Mouse (Mus musculus) MEL (cell line): ENCODE data around the gene Gm42878. TPM values are rescaled to one million over a fixed set of nuclear protein-coding genes. Genes with fewer than 3 reads are reported as not detected.

Experiments
- DNase-seq: peaks from one replicate; pipeline ENCODE4 v3.0.0; 2011; ENCODE audit warnings: low read depth, low spot score
- H3K27ac ChIP-seq: 2 replicates; pipeline ENCODE4 v1.5.1; 2012; ENCODE audit warnings: low read depth, mild to moderate bottlenecking, control low read depth, low read length, moderate library complexity; ENCODE audit not compliant: control insufficient read depth
- H3K27me3 ChIP-seq, 2 experiments: fragments of 150-350 bp in 1 of 2; sonication (generic) in 1 of 2; 2 replicates each; pipeline ENCODE4 v1.6.1; 2012; ENCODE audit warnings: low read length in 2 of 2, mild to moderate bottlenecking in 2 of 2, improper control_type of control experiment in 1 of 2, moderate library complexity in 1 of 2; ENCODE audit not compliant: insufficient read depth in 2 of 2, control insufficient read depth in 1 of 2
- H3K36me3 ChIP-seq, 2 experiments: 2 replicates each; pipeline ENCODE4 v1.6.1; 2012 to 2014; ENCODE audit warnings: low read length in 2 of 2, improper control_type of control experiment in 1 of 2, inconsistent platforms in 1 of 2, mild to moderate bottlenecking in 1 of 2; ENCODE audit not compliant: insufficient read depth in 2 of 2, control insufficient read depth in 1 of 2
- H3K4me1 ChIP-seq, 2 experiments: fragments of 150-350 bp in 1 of 2; sonication (generic) in 1 of 2; 2 replicates each; pipeline ENCODE4 v1.6.1; 2012; ENCODE audit warnings: low read length in 2 of 2, improper control_type of control experiment in 1 of 2, mild to moderate bottlenecking in 1 of 2; ENCODE audit not compliant: insufficient read depth in 2 of 2, control insufficient read depth in 1 of 2
- H3K4me3 ChIP-seq, 2 experiments: fragments of 150-350 bp in 1 of 2; sonication (generic) in 1 of 2; 2 replicates each; pipeline ENCODE4 v1.5.1; 2012; ENCODE audit warnings: low read depth in 2 of 2, low read length in 2 of 2, mild to moderate bottlenecking in 2 of 2, moderate library complexity in 2 of 2, control low read depth in 1 of 2, improper control_type of control experiment in 1 of 2; ENCODE audit not compliant: control insufficient read depth in 1 of 2, insufficient read depth in 1 of 2
- H3K79me2 ChIP-seq: 2 replicates; pipeline ENCODE4 v1.6.1; 2012; ENCODE audit warnings: mild to moderate bottlenecking, low read length, moderate library complexity; ENCODE audit not compliant: control insufficient read depth, poor library complexity, insufficient read depth
- H3K9ac ChIP-seq: 2 replicates; pipeline ENCODE4 v1.6.1; 2012; ENCODE audit warnings: low read depth, mild to moderate bottlenecking, control low read depth, low read length, moderate library complexity; ENCODE audit not compliant: control insufficient read depth, poor library complexity, severe bottlenecking
- H3K9me3 ChIP-seq: fragments of 150-350 bp; sonication (generic); replicated peaks from 2 replicates; pipeline ENCODE4 v1.6.1; 2012; ENCODE audit warnings: mild to moderate bottlenecking, low read length, improper control_type of control experiment, moderate library complexity; ENCODE audit not compliant: insufficient read depth
- BHLHE40 ChIP-seq: IDR thresholded peaks from 2 replicates; pipeline ENCODE4 v1.6.1; 2012; ENCODE audit warnings: low read depth, mild to moderate bottlenecking, inconsistent platforms, low read length, improper control_type of control experiment, borderline replicate concordance
- CHD1 ChIP-seq: IDR thresholded peaks from 2 replicates; pipeline ENCODE4 v1.6.1; 2012; ENCODE audit warnings: low read depth, mild to moderate bottlenecking, inconsistent platforms, low read length, improper control_type of control experiment
- CTCF ChIP-seq, 3 experiments: IDR thresholded peaks in 2 of 3; conservative IDR thresholded peaks in 1 of 3; 2 replicates each; pipeline ENCODE4 v1.5.1; 2011 to 2012; ENCODE audit warnings: low read length in 3 of 3, low read depth in 2 of 3, mild to moderate bottlenecking in 2 of 3, improper control_type of control experiment in 1 of 3, inconsistent platforms in 1 of 3, mixed read lengths in 1 of 3, moderate library complexity in 1 of 3; ENCODE audit not compliant: control insufficient read depth in 1 of 3, insufficient read depth in 1 of 3, poor library complexity in 1 of 3, severe bottlenecking in 1 of 3
- EP300 ChIP-seq, 2 experiments: IDR thresholded peaks; 2 replicates each; pipeline ENCODE4 v1.6.1; 2011; ENCODE audit warnings: improper control_type of control experiment in 2 of 2, low read length in 2 of 2, low read depth in 1 of 2, mild to moderate bottlenecking in 1 of 2
- ETS1 ChIP-seq: IDR thresholded peaks from 2 replicates; pipeline ENCODE4 v1.6.1; 2012; ENCODE audit warnings: low read depth, mild to moderate bottlenecking, inconsistent platforms, low read length, improper control_type of control experiment, moderate library complexity
- JUND ChIP-seq: IDR thresholded peaks from 2 replicates; pipeline ENCODE4 v1.6.1; 2011; ENCODE audit warnings: low read depth, mild to moderate bottlenecking, improper control_type of control experiment, low read length
- MAX ChIP-seq: IDR thresholded peaks from 2 replicates; pipeline ENCODE4 v1.6.1; 2011; ENCODE audit warnings: low read length, improper control_type of control experiment
- MAZ ChIP-seq: IDR thresholded peaks from 2 replicates; pipeline ENCODE4 v1.6.1; 2012; ENCODE audit warnings: low read depth, mild to moderate bottlenecking, inconsistent platforms, low read length, improper control_type of control experiment
- MEF2A ChIP-seq: IDR thresholded peaks from 2 replicates; pipeline ENCODE4 v1.6.1; 2014; ENCODE audit warnings: low read depth, mild to moderate bottlenecking, inconsistent platforms, low read length, improper control_type of control experiment; ENCODE audit not compliant: poor library complexity, insufficient replicate concordance, severe bottlenecking; ENCODE audit errors: extremely low read depth
- MYC ChIP-seq: IDR thresholded peaks from 2 replicates; pipeline ENCODE4 v1.6.1; 2011; ENCODE audit warnings: low read depth, mild to moderate bottlenecking, low read length, improper control_type of control experiment, moderate library complexity
- NELFE ChIP-seq: IDR thresholded peaks from 2 replicates; pipeline ENCODE4 v1.6.1; 2011; ENCODE audit warnings: low read depth, low read length, improper control_type of control experiment
- POLR2A ChIP-seq, 2 experiments: IDR thresholded peaks; 2 replicates each; pipeline ENCODE4 v1.6.1; 2011 to 2012; ENCODE audit warnings: low read length in 2 of 2, mild to moderate bottlenecking in 2 of 2, control low read depth in 1 of 2, improper control_type of control experiment in 1 of 2, low read depth in 1 of 2, moderate library complexity in 1 of 2; ENCODE audit not compliant: control insufficient read depth in 1 of 2, insufficient read depth in 1 of 2, poor library complexity in 1 of 2
- POLR2AphosphoS2 ChIP-seq: IDR thresholded peaks from 2 replicates; pipeline ENCODE4 v1.6.1; 2011; ENCODE audit warnings: low read length, improper control_type of control experiment
- POLR2AphosphoS5 ChIP-seq: IDR thresholded peaks from 2 replicates; pipeline ENCODE4 v1.6.1; 2012; ENCODE audit warnings: low read depth, borderline replicate concordance, mild to moderate bottlenecking, inconsistent platforms, low read length, moderate library complexity, mixed read lengths
- RAD21 ChIP-seq: IDR thresholded peaks from 2 replicates; pipeline ENCODE4 v1.6.1; 2011; ENCODE audit warnings: mild to moderate bottlenecking, low read depth, low read length, improper control_type of control experiment
- RCOR1 ChIP-seq: IDR thresholded peaks from 2 replicates; pipeline ENCODE4 v1.6.1; 2012; ENCODE audit warnings: low read depth, mild to moderate bottlenecking, inconsistent platforms, low read length, improper control_type of control experiment
- SIN3A ChIP-seq: IDR thresholded peaks from 2 replicates; pipeline ENCODE4 v1.6.1; 2012; ENCODE audit warnings: low read length, improper control_type of control experiment, inconsistent platforms
- SMC3 ChIP-seq: IDR thresholded peaks from 2 replicates; pipeline ENCODE4 v1.6.1; 2011; ENCODE audit warnings: low read depth, low read length, improper control_type of control experiment
- TAL1 ChIP-seq: IDR thresholded peaks from 2 replicates; pipeline ENCODE4 v1.6.1; 2012; ENCODE audit warnings: mild to moderate bottlenecking, inconsistent platforms, low read length, moderate library complexity, mixed read lengths
- TBP ChIP-seq: IDR thresholded peaks from 2 replicates; pipeline ENCODE4 v1.8.0; 2011; ENCODE audit warnings: low read depth, low read length, improper control_type of control experiment
- UBTF ChIP-seq: IDR thresholded peaks from 2 replicates; pipeline ENCODE4 v1.6.1; 2012; ENCODE audit warnings: low read depth, mild to moderate bottlenecking, inconsistent platforms, low read length, improper control_type of control experiment, moderate library complexity, borderline replicate concordance; ENCODE audit not compliant: insufficient read depth
- USF1 ChIP-seq: IDR thresholded peaks from 2 replicates; pipeline ENCODE4 v1.6.1; 2014; ENCODE audit warnings: low read depth, mild to moderate bottlenecking, inconsistent platforms, low read length, improper control_type of control experiment, moderate library complexity
- ZC3H11A ChIP-seq: IDR thresholded peaks from 2 replicates; pipeline ENCODE4 v1.6.1; 2012; ENCODE audit warnings: low read depth, mild to moderate bottlenecking, inconsistent platforms, low read length, improper control_type of control experiment
- ZKSCAN1 ChIP-seq: IDR thresholded peaks from 2 replicates; pipeline ENCODE4 v1.6.1; 2012; ENCODE audit warnings: low read depth, mild to moderate bottlenecking, inconsistent platforms, low read length, improper control_type of control experiment, moderate library complexity
- ZMIZ1 ChIP-seq: IDR thresholded peaks from 2 replicates; pipeline ENCODE4 v1.6.1; 2012; ENCODE audit warnings: low read depth, mild to moderate bottlenecking, inconsistent platforms, low read length, improper control_type of control experiment, moderate library complexity
- ZNF384 ChIP-seq: IDR thresholded peaks from 2 replicates; pipeline ENCODE4 v1.6.1; 2012; ENCODE audit warnings: low read depth, mild to moderate bottlenecking, inconsistent platforms, low read length, improper control_type of control experiment
- polyA plus RNA-seq, 2 experiments: library from polyadenylated mRNA; stranded (reverse) in 1 of 2; unstranded in 1 of 2; fragments of >175 nt in 1 of 2; fragments of >200 nt in 1 of 2; gene quantifications; 2 replicates each; pipeline versions ENCODE4 v1.2.1 to v1.2.4; 2012; ENCODE audit warnings: low replicate concordance in 2 of 2, low read depth in 1 of 2; ENCODE audit not compliant: insufficient read length in 2 of 2, insufficient read depth in 1 of 2, missing spikeins in 1 of 2
- total RNA-seq: library from RNA; depleted of rRNA; stranded (reverse); fragments of 300-350 nt; gene quantifications from 2 replicates; pipeline ENCODE4 v1.2.3, GENCODE M21; 2012

Gene Gm42878
- total and polyA plus RNA-seq, 3 experiments, result not detected

GRCm38 (mm10) chr5:121493305-121493704, 52.0 kb downstream of the Gm42878 start:
- H3K9ac ChIP-seq, result no peak overlapping the region
- H3K4me1 ChIP-seq, result no peaks in the 10 kb centered on the region
- no peaks in the 10 kb centered on the region for H3K27me3 ChIP-seq
- TF ChIP-seq MAZ (no peak), EP300 (IDR thresholded peaks at IDR 0.05; ENCODE audit: low read depth in 1 of 2, low read length in 2 of 2) (no peak), POLR2AphosphoS2 (no peak), NELFE (no peak), RCOR1 (no peak), ZKSCAN1 (no peak)
- H3K79me2 ChIP-seq, result no peaks in the 10 kb centered on the region
- no peak overlapping the region for H3K4me3 ChIP-seq
- H3K36me3 ChIP-seq, result no peaks in the 10 kb centered on the region
- no peak overlapping the region for H3K27ac ChIP-seq
- no peaks in the 10 kb centered on the region for H3K9me3 ChIP-seq
- no peak for DNase-seq

GRCm38 (mm10) chr5:121484801-121485200, 60.5 kb downstream of the Gm42878 start:
- H3K9me3 ChIP-seq, result no peaks in the 10 kb centered on the region
- H3K36me3 ChIP-seq, result no peaks in the 10 kb centered on the region
- H3K27ac ChIP-seq, result no peak overlapping the region
- H3K4me3 ChIP-seq, result no peak overlapping the region
- TF ChIP-seq UBTF, result no peak
- TF ChIP-seq SMC3, result no peak
- TF ChIP-seq MAX, result no peak
- no peak for TF ChIP-seq RAD21
- no peak for TF ChIP-seq POLR2A (IDR thresholded peaks at IDR 0.05; ENCODE audit: control insufficient read depth in 1 of 2, insufficient read depth in 1 of 2, low read depth in 1 of 2, low read length in 2 of 2, poor library complexity in 1 of 2)
- TF ChIP-seq RCOR1, result no peak
- TF ChIP-seq POLR2AphosphoS5, result no peak
- no peak for TF ChIP-seq TAL1
- TF ChIP-seq CHD1, result no peak
- no peak for TF ChIP-seq ETS1
- no peak for TF ChIP-seq USF1
- no peak for TF ChIP-seq NELFE
- no peak for DNase-seq
- H3K4me1 ChIP-seq, result no peaks in the 10 kb centered on the region
- H3K79me2 ChIP-seq, result no peaks in the 10 kb centered on the region
- no peaks in the 10 kb centered on the region for H3K27me3 ChIP-seq
- no peak overlapping the region for H3K9ac ChIP-seq

- Histone ChIP-seq H3K9ac (no peak overlapping the region), H3K4me1 (peaks cover 10 to 11% of the 10 kb centered on the region in 2 experiments), H3K27me3 (no peaks in the 10 kb centered on the region), H3K36me3 (peaks cover 0 to 14% of the 10 kb centered on the region in 2 experiments; a peak in 2 of 4 replicates), H3K9me3 (no peaks in the 10 kb centered on the region), H3K27ac (no peak overlapping the region), H3K79me2 (no peaks in the 10 kb centered on the region), H3K4me3 (no peak overlapping the region)
- no peak for TF ChIP-seq TBP
- TF ChIP-seq ZNF384, result peak; percentile 62
- no peak for TF ChIP-seq MEF2A
- peak; percentile 99 for TF ChIP-seq RAD21
- TF ChIP-seq ZC3H11A, result peak; percentile 95
- peak in 2 of 3 experiments; percentile 80 to 95; a peak in 4 of 6 replicates for TF ChIP-seq CTCF (IDR thresholded peaks at IDR 0.05 in 2 of 3, conservative IDR thresholded peaks at IDR 0.05 in 1 of 3; ENCODE audit: control insufficient read depth in 1 of 3, insufficient read depth in 1 of 3, low read depth in 2 of 3, low read length in 3 of 3, poor library complexity in 1 of 3, severe bottlenecking in 1 of 3)
- 0 out of 2 replicates have a peak, but pooled peaks have one; percentile 36 for TF ChIP-seq MYC
- TF ChIP-seq JUND, result 0 out of 2 replicates have a peak, but pooled peaks have one; percentile 15
- peak; percentile 89 for TF ChIP-seq SMC3
- no peak for TF ChIP-seq MAX
- no peak for TF ChIP-seq ZMIZ1
- peak; percentile 72 for TF ChIP-seq SIN3A
- TF ChIP-seq ZKSCAN1, result no peak
- no peak for TF ChIP-seq BHLHE40
- DNase-seq, result peak; percentile 82
Observed at GRCm38 (mm10) chr5:121477680-121478079, 67.6 kb downstream of the Gm42878 start.
